Mouse (Mus musculus): Measurements from ENCODE around the gene Lrrc51. TPM values are rescaled to one million over a fixed set of nuclear protein-coding genes. Genes with fewer than 3 reads are reported as not detected.
"Not testable (repeated sequence)": the region's sequence is repeated elsewhere in the genome, so short reads cannot be mapped to it uniquely, and the experiment has no call there.

The Lrrc51 gene
- polyA plus RNA-seq, 2 experiments from 2014 or later = 1.8 to 2.0 TPM

DNA sequence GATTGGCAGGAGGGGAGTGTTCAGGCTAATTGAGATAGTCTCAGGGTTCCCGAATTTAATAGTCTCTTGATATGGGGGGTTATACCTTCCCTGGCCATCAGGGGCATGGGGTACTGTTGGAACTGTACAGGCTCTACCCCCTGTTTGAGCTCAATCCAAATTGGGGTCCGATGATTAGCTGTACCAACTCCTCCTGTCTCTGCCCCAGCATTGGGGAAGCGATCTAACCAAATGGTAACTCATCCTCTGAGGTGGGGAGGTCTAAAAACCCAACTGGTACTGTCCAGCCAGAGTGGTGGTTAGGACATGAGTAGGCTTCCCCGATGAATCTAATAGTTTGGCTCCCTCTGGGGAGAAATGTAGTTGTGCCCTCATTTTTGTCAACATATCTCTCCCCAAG lies 3.3 kb upstream of the Lrrc51 start:
- ATAC-seq = no peak

DNA sequence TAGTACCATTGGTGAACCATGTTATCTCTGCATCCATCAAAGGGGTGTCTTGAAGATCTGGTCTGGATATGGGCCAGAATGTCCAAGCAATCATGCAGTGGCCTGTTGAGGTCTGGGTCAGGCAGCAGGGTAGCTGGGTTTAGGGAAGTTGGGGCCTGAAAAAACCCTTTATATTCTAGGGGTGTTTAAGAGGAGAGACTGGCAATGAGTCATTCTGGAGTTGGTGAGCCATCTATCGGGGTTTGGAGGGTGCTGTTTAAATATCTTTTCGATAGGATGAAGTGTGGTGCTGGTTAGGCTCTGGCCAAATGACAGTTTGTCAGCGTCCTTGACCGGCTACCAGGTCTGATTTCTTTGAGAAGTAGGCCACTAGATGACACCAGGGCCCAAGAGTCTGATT lies 2.3 kb upstream of the Lrrc51 start:
- ATAC-seq = no peak

DNA sequence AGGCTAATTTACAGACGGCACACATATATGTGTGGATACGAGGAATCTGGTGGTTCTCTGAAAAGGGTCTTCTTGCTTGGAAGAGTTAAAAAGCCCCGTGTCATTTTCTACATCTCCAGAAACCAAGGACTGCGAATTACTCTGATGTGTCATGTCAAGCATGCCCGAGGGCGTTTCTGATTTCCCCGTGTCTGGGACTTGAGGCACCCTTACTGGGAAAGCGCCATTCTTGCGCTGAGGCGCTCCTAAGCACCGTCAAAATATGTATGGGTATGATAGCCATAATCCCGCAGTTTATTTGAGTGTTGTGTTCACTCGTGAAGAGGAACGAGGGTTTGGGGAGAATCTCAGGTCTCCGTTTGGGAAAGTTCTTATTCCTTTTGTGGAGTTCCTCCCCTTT lies 395 bp downstream of the Lrrc51 start:
- ATAC-seq = no peak

DNA sequence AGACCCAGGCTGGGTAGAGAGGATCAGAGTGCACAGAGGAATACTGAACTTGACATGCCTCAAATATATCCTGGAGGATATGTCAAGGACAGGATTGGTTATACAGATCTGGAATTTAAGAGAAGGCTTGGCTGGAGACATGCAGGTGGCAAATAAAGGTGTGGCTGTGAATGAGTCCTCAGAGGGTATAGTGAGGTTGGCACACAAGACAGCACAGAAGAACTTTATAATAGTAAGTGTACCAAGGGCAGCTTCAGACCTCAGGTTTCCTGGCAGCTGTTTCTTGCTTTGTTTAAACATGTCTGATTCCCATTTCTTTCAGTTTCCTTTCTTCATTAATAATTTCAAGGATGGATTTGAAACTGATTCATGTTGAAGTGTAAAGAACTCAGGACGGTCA lies 1.1 kb downstream of the Lrrc51 start:
- no peak for ATAC-seq

DNA sequence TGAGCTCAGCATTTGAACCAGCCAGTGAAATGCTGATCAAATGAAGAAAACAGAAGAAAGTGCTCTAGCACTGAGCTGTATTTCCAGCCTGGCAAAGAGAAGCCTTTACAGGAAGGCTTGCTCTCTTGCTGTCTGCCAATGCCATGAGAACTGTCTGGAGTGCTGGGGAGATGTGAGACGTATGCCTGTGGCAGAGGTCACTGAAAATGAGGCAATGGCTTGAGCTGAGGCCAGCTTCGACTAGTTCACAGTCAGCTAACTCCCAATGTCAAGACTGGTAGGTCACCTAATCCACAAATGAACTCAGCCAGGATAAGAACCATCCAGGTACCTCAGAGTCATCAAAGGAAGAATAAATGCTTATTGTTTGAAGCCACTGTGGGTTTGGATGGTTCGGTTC lies 5.6 kb downstream of the Lrrc51 start:
- no peak for ATAC-seq

DNA sequence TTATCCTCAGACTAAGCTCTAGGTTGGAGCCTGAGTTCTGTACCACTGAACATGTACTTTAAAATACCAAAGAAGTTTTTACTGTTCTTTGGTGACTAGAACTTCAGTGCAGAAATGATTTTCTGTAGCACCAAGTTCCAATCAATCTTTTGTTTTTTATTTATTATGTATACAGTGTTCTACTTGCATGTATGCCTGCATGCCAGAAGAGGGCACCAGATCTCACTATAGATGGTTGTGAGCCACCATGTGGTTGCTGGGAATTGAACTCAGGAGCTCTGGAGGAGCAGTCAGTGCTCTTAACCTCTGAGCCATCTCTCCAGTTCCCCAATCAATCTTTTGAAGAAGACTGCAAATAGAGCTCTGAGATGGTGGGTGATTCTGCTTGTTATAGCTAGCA lies 7.8 kb downstream of the Lrrc51 start:
- not testable (repeated sequence) for ATAC-seq

DNA sequence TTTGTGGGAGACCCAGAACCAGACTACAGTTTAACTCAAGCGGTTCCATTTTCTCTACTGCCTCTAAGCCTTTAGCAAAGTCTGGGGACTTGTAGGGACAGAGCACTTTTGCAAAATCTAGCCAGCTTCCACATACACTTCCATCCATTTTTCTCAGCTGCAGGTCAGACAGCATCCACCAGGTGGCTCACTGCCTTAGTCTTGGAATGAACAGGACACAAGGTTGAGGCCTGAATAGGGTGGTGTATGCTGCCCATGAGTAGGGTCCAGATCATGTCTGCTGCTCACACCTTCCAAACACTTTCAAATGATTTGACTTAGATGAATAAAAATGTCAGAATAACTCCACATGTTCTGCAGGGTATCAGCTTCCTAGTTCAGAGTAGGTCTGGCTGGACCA lies 15.6 kb downstream of the Lrrc51 start:
- ATAC-seq = peak; percentile 65

DNA sequence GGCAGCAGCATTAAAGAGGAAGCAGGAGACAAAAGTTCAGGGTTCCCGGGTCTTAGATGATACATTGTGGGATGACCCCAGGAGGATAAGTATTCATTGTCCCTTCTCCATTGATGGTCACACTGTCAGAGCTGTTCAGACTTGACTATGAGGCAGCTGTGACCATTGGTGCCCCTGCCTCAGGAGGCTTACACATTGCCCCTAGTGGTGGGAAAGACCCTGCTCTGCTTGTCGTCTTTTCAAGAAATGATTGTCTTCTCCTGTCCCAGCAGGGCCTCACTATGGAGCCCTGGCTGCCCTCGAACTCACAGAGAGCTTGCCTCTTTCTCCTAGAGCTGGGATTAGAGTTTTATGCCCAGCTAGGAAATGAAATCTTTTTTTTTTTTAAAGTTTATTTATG lies 21.7 kb downstream of the Lrrc51 start:
- ATAC-seq = no peak

DNA sequence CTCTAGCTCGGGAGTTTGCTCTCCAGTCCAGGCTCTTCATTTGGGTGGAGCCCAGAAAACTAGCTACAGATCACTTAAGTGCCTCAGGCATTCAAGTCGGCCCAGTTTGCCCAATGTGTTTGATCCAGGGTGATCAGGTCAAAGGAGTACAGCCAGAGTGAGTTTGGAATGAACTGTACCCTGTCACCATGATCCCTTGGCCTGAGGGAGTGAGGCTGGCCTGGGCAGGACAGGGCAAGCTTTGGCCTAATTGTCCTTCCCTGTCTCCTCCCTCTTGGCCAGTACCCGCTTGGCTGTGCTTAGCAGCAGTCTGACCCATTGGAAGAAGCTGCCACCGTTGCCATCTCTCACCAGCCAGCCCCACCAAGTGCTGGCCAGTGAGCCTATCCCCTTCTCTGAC lies 23.6 kb downstream of the Lrrc51 start:
- no peak for ATAC-seq

DNA sequence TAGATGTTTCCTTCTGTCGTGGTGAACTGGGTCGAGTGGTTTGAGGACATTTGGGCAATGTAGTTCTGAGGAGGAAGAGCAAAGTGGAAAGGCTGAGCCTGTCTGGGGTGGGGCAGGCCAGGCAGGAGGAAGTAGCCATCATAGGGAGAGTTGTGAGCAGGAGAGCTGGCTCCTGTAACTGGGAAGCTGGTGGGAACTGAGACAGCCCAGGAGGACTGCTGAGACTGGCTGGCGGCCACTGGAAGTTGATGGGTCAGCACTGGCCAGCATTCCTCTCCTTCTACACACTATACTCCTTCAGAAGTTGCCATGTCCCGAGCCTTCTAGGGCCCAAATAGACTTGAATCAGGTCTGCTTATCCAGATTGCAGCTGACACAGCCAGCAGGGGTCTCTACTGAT lies 25.3 kb downstream of the Lrrc51 start:
- ATAC-seq = no peak

DNA sequence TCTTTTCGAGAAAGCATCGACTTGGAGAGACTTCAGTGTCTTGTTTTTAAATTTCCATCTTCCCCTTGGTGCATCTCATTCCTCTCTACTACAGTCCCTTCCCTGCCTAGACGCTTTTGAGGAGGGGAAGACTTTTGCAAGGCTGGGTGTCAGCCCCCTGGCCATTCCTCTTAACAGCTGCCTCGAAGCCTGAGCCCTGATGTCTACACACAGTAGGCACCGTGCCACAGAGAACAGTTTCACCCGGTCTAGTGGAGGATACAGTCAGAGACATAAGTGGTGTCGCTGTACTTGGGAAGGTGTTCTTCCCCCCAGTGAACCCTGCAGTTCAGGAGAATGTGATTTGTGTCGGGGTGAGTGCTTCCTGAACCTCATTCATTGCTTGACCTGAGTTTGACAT lies 27.0 kb downstream of the Lrrc51 start:
- no peak for ATAC-seq

DNA sequence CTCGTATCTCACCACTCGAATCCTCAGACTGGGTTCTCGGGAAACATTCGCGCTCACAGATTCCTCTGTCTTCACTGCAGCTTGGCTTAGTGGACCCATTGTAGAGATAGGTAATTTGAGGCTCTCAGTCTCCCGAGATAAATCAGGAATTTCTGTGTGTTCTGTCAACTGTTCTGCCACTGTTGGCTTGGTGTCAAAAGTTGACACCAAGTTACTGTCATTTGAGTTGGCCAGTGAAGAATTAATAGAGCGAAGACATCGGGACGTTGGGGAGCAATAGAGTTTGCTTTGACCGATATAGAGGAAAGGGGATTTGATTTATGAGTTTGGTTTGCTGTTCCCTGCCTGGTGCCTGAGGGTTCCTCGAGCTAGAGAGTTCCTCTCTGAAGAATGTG lies 27.4 kb downstream of the Lrrc51 start, which contains the start of gene Tomt:
Gene Tomt (minus strand): TSS at position 73 of the 395 bp plus-strand sequence.
- no peak for ATAC-seq

DNA sequence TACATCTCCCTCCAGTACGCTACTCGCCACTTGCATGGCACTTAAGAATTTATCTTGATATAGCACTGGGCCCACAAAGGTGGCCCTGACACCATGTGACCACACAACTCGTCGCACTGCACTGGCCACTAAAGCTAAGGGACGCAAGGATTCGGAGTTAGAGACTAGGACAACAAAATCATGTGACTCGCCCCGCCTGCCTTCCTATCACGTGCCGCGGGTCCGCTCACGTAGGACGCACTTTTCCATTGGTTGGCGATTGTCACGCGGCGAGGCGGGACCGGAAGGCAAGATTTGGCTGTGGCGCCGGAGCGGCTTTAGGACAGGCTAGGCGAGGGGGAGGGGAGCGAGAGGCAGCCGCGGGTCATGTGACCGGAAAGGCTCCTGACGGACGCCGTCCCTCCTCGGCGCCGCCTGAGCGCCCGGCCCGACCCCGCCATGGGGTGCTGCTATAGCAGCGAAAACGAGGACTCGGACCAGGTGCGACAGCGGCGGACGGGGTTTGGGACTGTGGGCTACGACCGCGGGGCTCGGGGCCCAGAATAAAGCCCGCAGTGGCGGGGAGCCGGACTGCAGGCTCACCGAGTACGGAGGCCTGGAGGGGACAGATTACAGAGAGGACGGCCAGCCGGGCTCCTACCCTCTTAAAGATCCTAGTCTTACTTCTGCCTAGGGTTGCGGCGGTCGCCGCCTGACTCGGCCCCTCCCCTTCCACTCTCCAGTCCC lies 28.0 kb downstream of the Lrrc51 start, which contains the start of gene Lamtor1:
Gene Lamtor1 (plus strand): TSS at position 344 of the 726 bp plus-strand sequence.
- peak; percentile 98 for ATAC-seq

DNA sequence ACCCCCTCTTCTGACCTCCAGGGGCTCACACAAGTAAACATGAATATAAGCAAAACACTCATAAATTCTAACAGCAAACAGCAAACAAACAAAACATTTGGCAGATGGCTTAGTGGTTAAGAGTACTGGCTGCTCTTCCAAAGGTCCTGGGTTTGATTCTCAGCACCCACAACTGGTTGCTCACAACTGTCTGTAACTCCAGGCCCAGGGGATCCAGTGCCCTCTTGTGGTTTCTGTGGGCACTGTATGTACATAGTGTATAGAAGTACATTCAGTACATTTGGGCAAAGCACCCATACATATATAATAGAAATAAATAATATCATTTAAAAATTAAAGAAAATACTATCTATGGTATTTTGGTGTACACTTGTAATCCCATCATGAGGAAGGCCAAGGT lies 30.8 kb downstream of the Lrrc51 start:
- ATAC-seq = no peak

DNA sequence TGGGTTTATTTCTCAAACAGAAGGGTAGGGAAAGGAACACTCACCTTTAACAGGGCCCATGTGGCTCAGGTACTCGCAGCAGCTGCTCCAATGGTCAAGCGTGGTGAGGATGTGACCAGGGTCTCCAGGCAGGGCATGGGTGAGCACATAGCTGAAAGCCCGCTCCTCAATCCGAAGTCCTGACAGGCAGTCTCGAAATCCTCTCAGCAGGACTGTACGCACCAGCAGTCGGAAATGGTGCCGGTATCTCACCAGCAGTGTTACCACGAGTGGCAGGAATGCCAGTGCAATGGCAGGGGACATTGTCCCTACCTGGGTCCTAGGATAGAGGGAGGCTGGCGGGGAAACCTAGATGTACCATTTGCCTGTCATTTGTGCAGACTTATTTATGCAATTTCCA lies 31.7 kb downstream of the Lrrc51 start:
- no peak for ATAC-seq

DNA sequence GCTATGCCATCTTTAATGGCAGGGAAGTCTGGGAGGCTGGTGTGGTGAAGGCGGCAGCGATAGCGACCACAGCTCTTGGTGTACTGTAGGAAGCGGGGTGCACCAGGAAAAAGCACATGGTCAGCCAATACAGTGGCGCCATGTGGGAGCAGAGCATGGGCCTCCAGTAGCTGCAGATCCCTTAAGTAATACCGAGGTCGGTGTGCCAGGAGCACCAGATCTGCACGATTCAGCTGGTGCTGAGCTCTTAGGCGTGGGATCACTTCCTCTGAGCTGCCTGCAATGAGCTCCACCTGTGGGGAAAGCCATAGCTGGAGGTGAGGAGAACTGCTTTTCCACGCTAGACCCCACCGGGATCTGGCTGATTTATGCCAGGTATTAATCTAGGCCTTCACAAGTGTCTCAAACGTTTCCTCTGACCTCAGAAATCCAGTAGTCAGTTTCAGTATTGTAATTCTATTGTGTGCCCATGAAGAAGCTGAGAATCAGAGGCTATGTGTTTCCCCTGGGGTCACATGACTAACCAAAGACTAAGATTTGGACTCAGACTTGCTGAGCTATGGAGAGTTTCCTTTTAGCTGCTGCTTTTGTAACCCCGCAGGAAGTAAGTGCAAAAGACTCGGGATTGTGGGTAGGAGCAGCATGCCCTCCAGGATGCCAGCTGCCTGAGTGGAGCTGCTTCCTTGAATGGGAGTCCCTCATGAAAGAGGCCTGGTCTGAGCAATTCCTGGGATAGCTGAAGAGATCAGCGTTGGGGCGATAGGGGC lies 33.2 kb downstream of the Lrrc51 start:
- ATAC-seq = no peak

DNA sequence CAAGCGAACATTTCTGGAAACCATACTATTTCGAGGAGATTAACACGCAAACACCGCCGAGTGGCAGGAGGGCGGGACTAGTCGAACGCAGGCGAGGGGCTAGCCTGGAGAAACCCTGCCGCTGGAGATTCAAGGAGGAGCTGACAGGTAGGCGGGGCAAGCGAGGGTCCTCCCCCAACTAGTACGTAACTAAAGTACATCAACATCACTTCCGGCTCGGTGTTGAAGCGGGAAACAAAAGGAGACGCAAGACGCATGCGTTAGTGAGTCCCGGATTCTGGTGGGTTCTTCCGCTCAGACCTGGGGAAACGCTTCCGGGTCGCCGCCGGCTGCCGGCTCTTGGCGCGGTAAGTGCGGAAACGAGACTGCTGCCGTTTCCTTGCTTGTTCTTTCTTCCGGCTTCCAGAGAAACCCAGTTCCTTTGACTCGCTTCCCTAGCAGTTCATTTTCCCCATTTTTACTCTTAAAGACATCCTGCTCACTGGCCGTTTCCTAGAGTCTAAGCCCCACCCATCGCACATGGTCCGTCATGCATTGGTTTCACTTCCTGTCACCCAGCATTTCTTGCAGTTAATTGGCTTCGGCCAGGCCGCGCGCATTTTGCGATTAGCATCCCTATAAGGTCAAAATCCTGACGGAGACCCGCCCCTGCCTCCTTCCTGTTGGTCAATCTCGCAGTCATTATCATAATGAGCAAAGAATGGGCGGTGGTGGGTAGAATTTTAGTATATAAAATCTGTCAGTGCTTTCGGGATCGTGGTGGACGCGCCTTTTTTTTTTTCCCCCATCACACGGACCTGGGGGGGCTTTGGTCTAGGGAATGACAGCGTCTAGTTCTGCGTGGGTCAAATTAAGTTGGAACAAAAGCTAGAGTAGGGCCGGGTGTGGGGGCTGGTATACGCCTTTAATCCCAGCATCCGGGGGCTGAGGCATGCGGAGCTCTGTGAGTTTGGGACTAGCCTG lies 37.3 kb downstream of the Lrrc51 start:
- peak; percentile 90 for ATAC-seq

DNA sequence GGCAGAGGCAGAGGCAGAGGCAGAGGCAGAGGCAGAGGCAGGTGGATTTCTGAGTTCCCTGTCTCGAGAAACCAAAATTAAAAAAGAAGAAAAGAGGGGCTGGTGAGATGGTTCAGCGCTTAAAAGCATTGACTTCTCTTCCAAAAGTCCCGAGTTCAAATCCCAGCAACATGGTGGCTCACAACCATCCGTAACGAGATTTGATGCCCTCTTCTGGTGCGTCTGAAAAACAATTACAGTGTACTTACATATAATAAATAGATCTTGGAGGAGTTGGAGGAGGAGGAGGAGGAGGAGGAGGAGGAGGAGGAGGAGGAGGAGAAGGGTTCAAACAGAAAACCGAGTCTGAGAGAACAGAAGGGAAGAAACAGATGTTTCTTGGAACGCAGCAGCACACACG lies 38.0 kb downstream of the Lrrc51 start:
- ATAC-seq = no peak

DNA sequence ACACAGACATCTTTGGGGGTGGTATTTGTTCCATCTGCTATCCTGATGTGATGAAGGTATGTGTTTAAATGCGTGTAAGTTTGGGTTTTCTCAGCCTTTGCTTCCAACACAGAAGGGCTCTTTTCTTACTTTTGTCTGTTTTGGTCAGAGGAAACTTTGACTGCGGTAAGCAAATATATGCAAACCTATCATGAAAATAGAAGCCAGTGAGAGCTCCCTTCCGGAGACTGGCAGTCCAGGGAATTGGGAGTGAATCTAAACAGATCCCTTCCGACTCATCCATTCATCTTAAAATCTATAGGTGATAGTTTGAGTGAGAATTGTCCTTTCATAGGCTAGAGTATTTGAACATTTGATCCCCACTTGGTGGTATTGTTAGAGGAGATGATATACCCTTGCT lies 45.2 kb downstream of the Lrrc51 start:
- no peak for ATAC-seq

DNA sequence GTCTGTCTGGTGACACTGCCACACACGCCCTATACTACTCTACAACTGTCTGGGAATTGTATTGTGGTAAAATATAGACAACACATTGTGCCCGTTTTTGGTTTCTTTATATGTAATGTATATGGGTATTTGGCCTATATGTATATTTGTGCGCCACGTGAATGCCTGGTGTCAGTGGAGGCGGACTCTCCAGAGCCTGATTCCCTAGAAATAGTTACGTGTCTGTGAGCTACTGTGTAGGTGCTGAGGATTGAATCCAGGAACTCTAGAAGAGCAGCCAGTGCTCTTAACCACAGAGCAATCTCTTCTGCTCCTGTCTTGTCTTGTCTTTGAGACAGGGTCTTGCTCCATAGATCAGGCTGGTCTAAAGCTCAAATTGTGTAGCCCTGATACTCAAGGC lies 47.4 kb downstream of the Lrrc51 start:
- ATAC-seq = no peak

DNA sequence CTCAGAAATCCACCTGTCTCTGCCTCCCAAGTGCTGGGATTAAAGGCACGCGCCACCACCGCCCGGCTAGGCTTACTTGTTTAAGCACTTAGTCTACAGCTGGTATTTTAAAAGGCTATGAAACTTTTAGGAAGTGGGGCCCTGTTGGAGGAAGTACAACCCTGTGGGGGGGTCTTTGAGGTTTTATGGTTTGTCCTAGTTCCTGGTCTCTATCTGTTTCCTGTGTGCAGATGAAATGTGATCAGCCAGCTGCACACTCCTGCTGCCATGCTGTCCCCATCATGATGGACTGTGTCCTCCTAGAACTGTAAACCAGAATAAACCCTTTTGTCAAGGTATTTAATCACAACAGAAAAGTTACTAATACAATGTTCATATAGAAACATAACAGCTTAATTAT lies 49.5 kb downstream of the Lrrc51 start:
- no peak for ATAC-seq

DNA sequence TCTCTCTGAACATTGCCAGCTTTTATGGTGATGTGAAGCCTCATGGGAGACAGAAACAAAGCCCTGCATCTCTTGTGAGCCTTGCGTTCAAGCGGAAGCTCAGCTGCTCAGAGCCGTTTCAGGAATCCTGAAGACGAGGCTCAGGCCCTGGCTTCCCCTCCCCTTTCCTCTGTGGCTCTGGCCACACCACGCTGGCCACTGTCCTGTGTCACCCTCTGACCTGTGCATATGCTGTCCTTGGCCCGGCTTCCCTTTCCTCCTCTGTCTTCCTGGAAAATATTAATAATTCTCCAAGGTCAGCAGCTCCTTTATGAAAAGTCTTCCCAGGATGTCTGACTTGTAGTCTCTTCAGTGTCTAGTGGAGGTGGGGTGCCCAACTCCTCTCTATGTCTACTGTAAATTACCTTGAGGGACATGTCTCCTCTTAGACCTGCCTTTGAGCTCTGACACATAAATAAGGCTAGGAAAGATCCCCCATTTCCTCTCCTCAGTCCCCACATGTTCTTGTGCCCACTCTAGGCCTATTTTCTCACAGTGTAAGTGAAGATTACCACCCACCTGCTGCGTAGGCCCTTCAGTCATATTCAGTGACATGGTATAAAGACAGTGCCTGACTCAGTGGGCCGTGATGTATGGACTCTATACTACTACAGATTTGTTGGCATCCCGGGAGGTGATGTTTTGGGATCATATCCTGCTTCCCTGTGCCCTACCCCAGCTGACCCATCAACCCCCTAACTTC lies 51.1 kb downstream of the Lrrc51 start:
- ATAC-seq = no peak

Measured in activated CD4-positive, CD25-positive, alpha-beta regulatory T cell, adult 4 months (primary cell).